Mouse (Mus musculus) CD4-positive helper T cell, adult 2 months (primary cell): Measurements from ENCODE around the gene Plod2.

Experiments used
- DNase-seq: peaks from one replicate; pipeline ENCODE4 v3.0.0-alpha.2; 2012; ENCODE audit warnings: low read depth, missing footprints, low spot score

Gene Plod2

DNA sequence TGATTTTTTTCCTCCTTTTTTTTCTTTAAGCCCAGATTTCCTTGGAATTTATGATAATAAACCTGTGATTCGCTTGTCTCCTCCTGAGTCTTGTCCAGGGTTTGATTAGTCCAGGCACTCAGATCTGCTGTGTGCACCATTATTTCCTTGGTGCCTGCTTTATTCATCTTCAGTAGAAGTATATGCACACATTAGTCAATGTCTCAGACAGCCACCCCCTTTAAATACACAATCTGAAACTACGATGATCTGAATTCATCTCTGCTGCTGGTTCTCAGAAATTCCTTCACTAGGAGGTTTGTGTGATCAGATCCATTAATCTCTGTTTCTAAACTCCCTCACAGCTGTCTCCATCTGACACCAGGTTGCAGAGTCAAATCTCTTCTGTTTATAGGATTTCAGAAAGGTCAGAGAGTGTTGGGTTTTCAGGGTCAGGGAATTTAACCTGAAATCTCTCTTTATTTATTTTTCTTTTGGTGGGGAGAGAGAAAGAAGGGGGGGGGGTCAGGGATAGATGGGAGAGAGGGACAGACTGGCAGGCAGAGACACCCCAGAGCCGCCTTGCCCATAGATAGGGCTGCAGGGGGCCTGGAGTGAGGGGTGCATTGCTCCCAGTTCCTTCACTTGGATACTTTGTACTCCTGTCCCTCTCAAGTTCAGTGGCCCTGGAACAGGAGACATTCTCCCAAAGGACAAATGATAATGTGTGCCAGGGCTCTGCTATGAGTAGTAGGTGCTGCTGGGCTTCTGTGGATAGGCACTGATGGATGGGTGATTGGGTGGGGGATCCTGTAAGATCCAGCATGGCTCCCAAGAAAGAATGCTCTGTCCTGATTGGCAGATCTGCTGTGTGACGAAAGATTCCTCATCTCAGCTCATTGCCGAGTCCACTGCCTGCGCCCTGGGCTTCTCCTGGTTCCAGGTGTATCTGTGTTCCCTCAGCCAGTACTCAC is 13.3 kb downstream of the Plod2 start:
- no peak for DNase-seq

GRCm38 (mm10) chr9:92559750-92560149 is 17.7 kb downstream of the Plod2 start:
- no peak for DNase-seq

DNA sequence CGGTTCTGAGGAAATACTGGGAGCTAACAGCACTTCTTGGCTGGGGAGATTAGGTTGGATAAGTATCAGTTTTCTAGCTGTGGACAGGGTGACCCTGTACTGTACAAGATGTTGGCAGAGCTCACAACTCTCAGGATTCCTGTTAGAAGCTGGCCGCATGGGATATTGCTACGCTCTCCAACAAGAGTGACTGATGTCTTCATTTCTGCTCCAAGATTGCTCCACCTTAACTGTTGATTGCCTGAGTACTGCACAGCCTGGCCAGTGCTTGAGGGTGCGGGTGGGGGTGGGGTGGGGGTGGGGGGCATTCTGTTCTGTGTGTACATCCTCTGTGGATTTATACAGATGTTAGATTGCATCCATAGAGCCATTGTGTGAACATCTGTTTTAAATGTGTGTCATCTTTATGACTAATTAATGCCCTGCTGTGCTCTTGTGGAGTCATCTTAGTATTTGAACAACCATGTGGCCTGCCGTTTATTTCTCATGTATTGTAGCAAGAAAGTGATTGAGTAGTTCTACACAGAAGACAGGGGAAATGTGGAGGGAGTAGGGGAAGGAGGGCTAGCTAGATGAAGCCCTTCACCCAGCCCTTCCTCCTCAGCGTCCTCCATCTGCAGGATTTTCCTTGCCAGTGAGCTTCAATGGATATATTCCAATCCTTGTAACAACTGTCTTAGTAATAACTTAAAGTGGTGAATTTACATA is 19.0 kb downstream of the Plod2 start:
- no peak for DNase-seq

GRCm38 (mm10) chr9:92562416-92562815 is 20.4 kb downstream of the Plod2 start:
- DNase-seq = no peak

DNA sequence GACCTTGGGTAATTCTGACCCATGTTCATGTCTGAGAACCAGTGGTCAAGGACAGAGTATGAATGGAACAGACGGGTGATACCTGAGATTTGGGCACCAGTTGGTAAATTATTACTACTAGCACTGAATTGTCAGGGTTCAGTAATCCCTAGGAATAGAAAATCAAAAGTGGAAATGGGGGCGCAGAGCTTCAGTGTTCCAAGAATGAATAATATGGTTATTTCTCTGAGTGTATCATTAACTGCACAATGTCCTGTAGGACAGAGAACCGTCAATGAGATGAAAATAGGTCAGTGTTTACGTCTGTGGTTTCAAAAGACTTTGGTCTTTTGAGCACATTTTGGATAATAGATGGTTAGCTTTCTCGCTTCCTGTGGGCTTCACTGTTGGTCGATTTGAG is 21.3 kb downstream of the Plod2 start:
- DNase-seq = no peak

GRCm38 (mm10) chr9:92564391-92564790 is 22.4 kb downstream of the Plod2 start:
- DNase-seq = no peak

GRCm38 (mm10) chr9:92566234-92566633 is 24.2 kb downstream of the Plod2 start:
- DNase-seq = no peak

DNA sequence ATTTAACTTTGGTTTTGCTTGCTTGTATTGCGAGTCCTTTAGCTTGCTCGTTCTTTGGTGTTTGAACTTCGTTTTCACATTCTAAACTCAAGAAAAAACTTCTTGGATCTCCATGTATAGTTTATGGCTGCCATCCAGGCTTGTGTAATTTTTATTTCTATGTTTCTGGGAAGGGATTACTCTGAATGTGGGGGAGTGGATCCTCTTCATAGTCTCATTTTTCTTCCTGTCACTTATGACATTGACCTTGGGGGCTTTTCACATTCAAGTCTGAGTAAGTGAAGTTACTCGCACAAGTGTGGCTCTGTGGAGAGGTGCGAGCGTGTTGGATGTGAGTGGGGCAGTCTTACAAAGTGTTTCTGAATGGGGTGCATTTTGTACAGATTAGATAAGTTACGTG is 25.5 kb downstream of the Plod2 start:
- no peak for DNase-seq

- no peak for DNase-seq
These were observed 26.8 kb downstream of the Plod2 start for GRCm38 (mm10) chr9:92568798-92569197.

DNA sequence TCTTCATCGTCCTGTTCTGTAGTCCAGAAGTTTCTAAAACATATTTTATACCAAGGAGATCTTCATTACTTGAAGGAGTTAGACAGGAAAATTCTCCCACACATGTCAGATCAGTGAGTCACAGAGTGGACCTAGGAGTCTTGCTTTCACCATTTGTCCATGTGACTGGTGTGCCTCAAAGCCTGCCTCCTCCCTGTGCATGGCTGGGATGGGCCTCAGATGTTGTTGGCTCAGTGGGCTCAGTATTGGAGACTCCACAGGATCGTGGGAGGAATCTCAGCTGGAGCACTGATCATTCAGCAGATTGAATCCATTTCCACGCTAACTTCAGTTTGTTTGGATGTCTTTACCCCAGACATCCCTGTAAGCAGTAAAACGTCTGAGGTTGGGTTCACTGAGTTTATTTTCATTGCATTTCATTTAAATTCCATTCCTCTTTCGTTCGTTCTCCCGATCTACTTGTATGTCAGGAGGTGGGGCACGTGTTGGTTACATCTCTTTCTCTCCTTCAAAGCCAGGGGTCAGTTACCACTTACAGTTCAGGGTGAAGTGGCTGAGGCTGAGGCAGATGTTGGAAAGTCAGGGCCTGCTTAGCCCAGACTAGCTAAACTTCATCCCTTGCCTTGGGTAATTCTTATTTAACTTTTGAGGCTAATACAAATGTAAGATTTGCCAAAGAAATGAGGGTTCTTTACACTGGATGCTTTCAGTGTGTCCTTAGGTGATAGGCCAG is 30.5 kb downstream of the Plod2 start:
- no peak for DNase-seq

DNA sequence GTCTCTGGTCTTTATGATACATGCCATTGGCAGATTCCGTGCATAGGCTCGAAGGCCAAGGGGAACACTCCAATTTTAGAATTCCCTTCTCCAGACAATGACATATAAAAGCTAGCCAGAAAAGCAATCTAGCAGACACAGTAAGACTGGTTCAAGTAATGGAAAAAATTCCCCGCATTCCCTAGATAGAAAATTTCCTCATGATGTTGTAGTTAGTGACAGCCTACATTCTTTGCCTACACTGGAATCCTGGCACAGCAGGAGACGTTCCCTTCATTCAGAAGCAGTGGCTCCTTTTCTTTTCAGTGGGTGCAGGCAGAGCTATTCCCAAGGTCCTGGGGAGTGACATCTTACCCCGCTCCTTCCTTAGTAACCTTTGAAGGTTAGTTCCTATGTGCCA is 41.9 kb downstream of the Plod2 start:
- DNase-seq = no peak

DNA sequence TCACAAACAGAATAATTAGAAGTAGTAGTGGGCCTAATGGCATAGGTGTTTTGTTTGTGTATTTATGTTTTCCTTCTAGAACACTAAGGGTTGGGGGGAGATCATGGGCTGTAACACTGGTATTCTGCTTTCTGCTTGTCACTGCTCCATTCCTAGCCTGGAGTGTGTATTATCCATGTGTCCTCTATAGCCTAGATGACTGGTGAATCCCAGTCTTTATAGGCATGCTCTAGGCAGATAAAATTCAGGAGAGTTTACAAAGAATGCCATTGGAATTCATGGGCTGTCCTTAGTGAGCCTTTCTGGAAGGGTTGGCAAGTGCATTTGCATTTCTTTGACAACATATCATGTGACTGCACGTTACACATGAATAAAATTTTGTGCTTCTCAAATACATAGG is 44.0 kb downstream of the Plod2 start:
- DNase-seq = no peak

DNA sequence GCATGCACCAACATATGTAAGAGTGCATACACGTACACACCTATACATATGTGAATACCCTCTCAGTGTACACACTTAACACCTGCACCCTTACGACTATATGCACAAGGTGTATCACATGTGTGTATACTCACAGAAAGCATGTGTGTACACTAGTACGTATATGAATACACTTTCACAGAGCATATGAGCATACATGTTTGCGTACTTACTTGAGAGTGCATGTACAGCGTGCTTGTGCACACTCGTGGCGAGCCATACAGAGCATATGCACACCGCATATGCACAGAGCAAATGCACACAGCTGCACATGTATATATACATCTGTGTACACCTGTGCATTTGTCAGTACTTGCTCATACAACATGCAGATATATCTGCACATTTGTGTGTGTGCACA is 45.4 kb downstream of the Plod2 start:
- no peak for DNase-seq

DNA sequence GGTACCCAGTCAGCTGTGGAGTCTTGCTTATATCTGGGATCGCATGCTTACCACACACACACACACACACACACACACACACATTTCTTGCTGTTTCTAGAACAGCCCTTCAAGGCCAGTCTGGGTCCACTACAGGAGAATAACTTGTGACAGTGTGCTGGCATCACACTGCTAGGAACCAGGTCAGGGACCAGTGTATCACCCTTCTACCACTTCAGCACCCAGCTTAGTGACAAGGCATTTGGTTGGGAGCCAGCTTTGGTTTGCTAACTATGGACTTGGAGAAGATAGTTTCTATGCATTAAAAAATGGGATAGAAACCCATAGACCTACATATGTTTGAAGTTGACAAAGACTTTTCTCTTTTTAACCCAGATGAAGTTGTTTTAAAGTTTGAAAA is 46.2 kb downstream of the Plod2 start:
- DNase-seq = no peak

DNA sequence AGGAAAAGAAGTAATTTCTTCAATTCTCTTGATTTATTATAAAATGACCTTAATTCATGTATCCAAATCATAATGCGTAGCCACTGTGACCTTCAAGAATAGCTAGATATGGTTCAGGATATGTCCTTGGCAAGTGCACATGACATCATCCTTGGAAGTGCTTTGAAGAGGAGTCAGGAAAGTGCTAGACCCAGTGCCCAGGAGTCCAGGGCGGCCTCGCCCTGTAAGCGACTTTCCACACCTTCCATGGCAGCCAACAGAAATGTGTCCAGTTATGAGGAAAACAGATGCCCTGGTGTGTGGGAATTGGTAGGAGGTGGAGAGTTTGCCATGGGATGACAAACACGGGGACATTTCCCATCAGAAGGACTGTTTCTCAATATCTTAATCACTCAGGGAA is 47.0 kb downstream of the Plod2 start:
- DNase-seq = no peak

GRCm38 (mm10) chr9:92591482-92591881 is 49.5 kb downstream of the Plod2 start:
- DNase-seq = no peak

- DNase-seq = no peak
These were observed 50.7 kb downstream of the Plod2 start for GRCm38 (mm10) chr9:92592757-92593156.

- no peak for DNase-seq
These were observed 52.5 kb downstream of the Plod2 start for GRCm38 (mm10) chr9:92594491-92594890.

- DNase-seq = no peak
These were observed 53.3 kb downstream of the Plod2 start for GRCm38 (mm10) chr9:92595296-92595695.

DNA sequence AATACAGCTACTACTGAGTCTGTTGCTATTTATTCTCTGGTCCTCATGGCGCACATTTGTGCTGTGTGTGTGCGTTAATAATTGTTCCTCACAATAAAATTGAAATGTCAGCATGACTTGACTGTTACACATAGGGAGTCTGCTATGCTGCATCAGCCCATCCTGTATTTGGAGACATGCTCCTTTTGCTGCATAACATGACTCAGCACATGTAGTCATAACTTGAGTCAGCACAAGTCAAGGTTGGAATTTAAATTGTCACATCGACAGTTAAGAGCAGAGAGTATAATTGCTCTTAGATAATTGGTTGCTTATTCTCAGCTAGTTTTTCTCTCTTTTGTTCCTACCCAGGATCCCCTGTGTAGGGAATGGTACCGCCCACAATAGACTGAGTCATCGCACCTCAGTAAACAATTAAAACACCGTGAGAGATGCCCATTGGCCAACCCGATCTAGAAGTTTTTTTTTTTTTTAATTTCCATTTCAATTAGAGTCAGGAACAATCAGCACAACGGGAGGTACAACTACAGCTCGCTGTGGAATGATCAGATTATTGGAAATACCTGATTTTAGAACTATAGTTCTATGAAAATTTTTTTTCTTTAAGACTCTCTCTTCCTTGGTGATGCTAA is 55.0 kb downstream of the Plod2 start:
- no peak for DNase-seq

GRCm38 (mm10) chr9:92597776-92598175 is 55.8 kb downstream of the Plod2 start:
- DNase-seq = no peak
